Mouse (Mus musculus) megakaryocyte, embryonic 14.5 days (primary cell): ENCODE results near the gene Ccnd3. TPM values are rescaled to one million over a fixed set of nuclear protein-coding genes. Genes with fewer than 3 reads are reported as not detected.
"Not testable (repeated sequence)": the region's sequence is repeated elsewhere in the genome, so short reads cannot be mapped to it uniquely, and the experiment has no call there.

Experiments used
- H3K27me3 ChIP-seq: replicated peaks from 2 replicates; pipeline ENCODE3; 2012; ENCODE audit warnings: inconsistent platforms
- H3K36me3 ChIP-seq: replicated peaks from 2 replicates; pipeline ENCODE3; 2012; ENCODE audit warnings: low read length, inconsistent platforms, mixed read lengths
- H3K4me1 ChIP-seq: 2 replicates; pipeline ENCODE4 v1.6.1; 2012; ENCODE audit warnings: inconsistent platforms
- H3K4me3 ChIP-seq: replicated peaks from 2 replicates; pipeline ENCODE3; 2012; ENCODE audit warnings: moderate library complexity, mild to moderate bottlenecking, inconsistent platforms
- H3K9me3 ChIP-seq: 2 replicates; pipeline ENCODE4 v1.6.1; 2012; ENCODE audit warnings: inconsistent platforms
- FLI1 ChIP-seq: IDR thresholded peaks from 2 replicates; pipeline ENCODE4 v1.6.1; 2012; ENCODE audit warnings: low read length, inconsistent platforms, mixed read lengths
- GATA1 ChIP-seq: IDR thresholded peaks from 3 replicates; pipeline ENCODE4 v1.6.1; 2012; ENCODE audit warnings: mixed read lengths, low read length, inconsistent platforms, borderline replicate concordance
- polyA plus RNA-seq: library from polyadenylated mRNA; stranded (reverse); fragments of >175 nt; gene quantifications from 2 replicates; pipeline ENCODE4 v1.2.3, GENCODE M21; 2012; ENCODE audit warnings: low replicate concordance; ENCODE audit not compliant: insufficient read depth

The Ccnd3 gene
- polyA plus RNA-seq, 1 experiment: 1,542 TPM

GRCm38 (mm10) chr17:47610849-47611660 is 106.2 kb downstream of the Ccnd3 start, which contains the start of the genes Bysl, Med20 and Gm20517:
Gene Bysl (minus strand): TSS chr17:47611492.
Gene Med20 (plus strand): TSS chr17:47611582.
Gene Gm20517 (plus strand): TSS chr17:47611589.
- Histone ChIP-seq H3K36me3 (peaks cover 64% of the 10 kb centered on the region), H3K9me3 (no peaks in the 10 kb centered on the region), H3K4me3 (peak within 1 kb of the TSS; percentile 97), H3K4me1 (peaks cover 74% of the 10 kb centered on the region), H3K27me3 (no peaks in the 10 kb centered on the region)
- peak; percentile 91 for TF ChIP-seq FLI1
- TF ChIP-seq GATA1: no peak

GRCm38 (mm10) chr17:47611661-47611982 is 106.8 kb downstream of the Ccnd3 start:
- H3K9me3 ChIP-seq: no peaks in the 10 kb centered on the region
- TF ChIP-seq FLI1: no peak
- TF ChIP-seq GATA1: no peak
- no peaks in the 10 kb centered on the region for H3K27me3 ChIP-seq
- H3K4me3 ChIP-seq: peak overlapping the region; percentile 97
- peaks cover 64% of the 10 kb centered on the region for H3K36me3 ChIP-seq
- H3K4me1 ChIP-seq: peaks cover 75% of the 10 kb centered on the region

- H3K9me3 ChIP-seq: no peaks in the 10 kb centered on the region
- no peak overlapping the region for H3K4me3 ChIP-seq
- peaks cover 55% of the 10 kb centered on the region for H3K4me1 ChIP-seq
- peaks cover 61% of the 10 kb centered on the region for H3K36me3 ChIP-seq
- H3K27me3 ChIP-seq: no peaks in the 10 kb centered on the region
- TF ChIP-seq GATA1: no peak
- no peak for TF ChIP-seq FLI1
Observed at GRCm38 (mm10) chr17:47614018-47614417, 109.2 kb downstream of the Ccnd3 start.

GRCm38 (mm10) chr17:47616119-47616518 is 111.3 kb downstream of the Ccnd3 start:
- TF ChIP-seq GATA1: no peak
- no peak for TF ChIP-seq FLI1
- Histone ChIP-seq H3K4me3 (no peak overlapping the region), H3K4me1 (peaks cover 38% of the 10 kb centered on the region), H3K9me3 (no peaks in the 10 kb centered on the region), H3K36me3 (peaks cover 79% of the 10 kb centered on the region), H3K27me3 (no peaks in the 10 kb centered on the region)

- H3K4me1 ChIP-seq: peaks cover 38% of the 10 kb centered on the region
- peaks cover 84% of the 10 kb centered on the region for H3K36me3 ChIP-seq
- TF ChIP-seq FLI1 (no peak), GATA1 (no peak)
- H3K9me3 ChIP-seq: no peaks in the 10 kb centered on the region
- H3K4me3 ChIP-seq: no peak overlapping the region
- no peaks in the 10 kb centered on the region for H3K27me3 ChIP-seq
Observed at GRCm38 (mm10) chr17:47616652-47617051, 111.8 kb downstream of the Ccnd3 start.

GRCm38 (mm10) chr17:47617605-47618307 is 112.9 kb downstream of the Ccnd3 start:
- Histone ChIP-seq H3K4me1 (peaks cover 29% of the 10 kb centered on the region), H3K36me3 (peaks cover 91% of the 10 kb centered on the region), H3K27me3 (no peaks in the 10 kb centered on the region), H3K9me3 (no peaks in the 10 kb centered on the region), H3K4me3 (no peak overlapping the region)
- no peak for TF ChIP-seq FLI1
- no peak for TF ChIP-seq GATA1

- Histone ChIP-seq H3K36me3 (peaks cover 91% of the 10 kb centered on the region), H3K4me3 (no peak overlapping the region), H3K4me1 (peaks cover 19% of the 10 kb centered on the region), H3K27me3 (no peaks in the 10 kb centered on the region), H3K9me3 (no peaks in the 10 kb centered on the region)
- TF ChIP-seq FLI1: no peak
- TF ChIP-seq GATA1: no peak
Observed at GRCm38 (mm10) chr17:47618556-47619311, 113.9 kb downstream of the Ccnd3 start.

- Histone ChIP-seq H3K27me3 (no peaks in the 10 kb centered on the region), H3K36me3 (peaks cover 82% of the 10 kb centered on the region)
Observed at GRCm38 (mm10) chr17:47622912-47623554, 118.2 kb downstream of the Ccnd3 start.

GRCm38 (mm10) chr17:47624572-47624971 is 119.7 kb downstream of the Ccnd3 start:
- Histone ChIP-seq H3K4me1 (peaks cover 15% of the 10 kb centered on the region; the same call in 1 of the 2 replicates), H3K36me3 (peaks cover 68% of the 10 kb centered on the region)
- H3K9me3 ChIP-seq, H3K27me3 ChIP-seq, H3K4me3 ChIP-seq: not testable (repeated sequence)

More at GRCm38 (mm10) chr17:47622912-47623554, 118.2 kb downstream of the Ccnd3 start:
- Histone ChIP-seq H3K9me3 (no peaks in the 10 kb centered on the region), H3K4me3 (no peak overlapping the region), H3K4me1 (peaks cover 11% of the 10 kb centered on the region; the same call in 1 of the 2 replicates)
- TF ChIP-seq FLI1: no peak
- TF ChIP-seq GATA1: no peak
